Mouse (Mus musculus) embryo, embryonic 9.5 days (tissue): ENCODE measurements around the gene Pum3.
"Not testable (repeated sequence)": the region's sequence is repeated elsewhere in the genome, so short reads cannot be mapped to it uniquely, and the experiment has no call there.

ENCODE experiments used
- DNase-seq: peaks from one replicate; pipeline ENCODE4 v3.0.0-alpha.2; 2017; ENCODE audit errors: extremely low spot score

The Pum3 gene

GRCm38 (mm10) chr19:27392431-27392830 is 37.2 kb downstream of the Pum3 start:
- no peak for DNase-seq

- DNase-seq, result no peak
These were observed 38.3 kb downstream of the Pum3 start for GRCm38 (mm10) chr19:27391344-27391743.

GRCm38 (mm10) chr19:27389566-27389965 is 40.1 kb downstream of the Pum3 start:
- DNase-seq, result not testable (repeated sequence)

GRCm38 (mm10) chr19:27385304-27385703 is 44.3 kb downstream of the Pum3 start:
- DNase-seq, result no peak

GRCm38 (mm10) chr19:27383266-27383665 is 46.4 kb downstream of the Pum3 start:
- DNase-seq, result no peak

- DNase-seq, result no peak
These were observed 47.5 kb downstream of the Pum3 start for GRCm38 (mm10) chr19:27382131-27382530.

- no peak for DNase-seq
These were observed 49.8 kb downstream of the Pum3 start for GRCm38 (mm10) chr19:27379712-27380401.

GRCm38 (mm10) chr19:27370784-27371183 is 58.8 kb downstream of the Pum3 start:
- no peak for DNase-seq

- DNase-seq, result no peak
These were observed 59.5 kb downstream of the Pum3 start for GRCm38 (mm10) chr19:27370174-27370573.

- no peak for DNase-seq
These were observed 60.0 kb downstream of the Pum3 start for GRCm38 (mm10) chr19:27369461-27370135.

- DNase-seq, result no peak
These were observed 63.4 kb downstream of the Pum3 start for GRCm38 (mm10) chr19:27366113-27366746.

GRCm38 (mm10) chr19:27364521-27364931 is 65.1 kb downstream of the Pum3 start:
- DNase-seq, result peak; percentile 56

- DNase-seq, result no peak
These were observed 65.7 kb downstream of the Pum3 start for GRCm38 (mm10) chr19:27363891-27364290.

- DNase-seq, result no peak
These were observed 69.2 kb downstream of the Pum3 start for GRCm38 (mm10) chr19:27360381-27360780.

GRCm38 (mm10) chr19:27351700-27352099 is 77.9 kb downstream of the Pum3 start:
- DNase-seq, result no peak

- no peak for DNase-seq
These were observed 83.1 kb downstream of the Pum3 start for GRCm38 (mm10) chr19:27346501-27346900.
